Mouse (Mus musculus) midbrain, embryonic 13.5 days (tissue): Measurements from ENCODE around the gene Eno3. TPM values are rescaled to one million over a fixed set of nuclear protein-coding genes. Genes with fewer than 3 reads are reported as not detected.

Source experiments
- ATAC-seq: fragments of 200-750 bp; cut with Nextera tagmentation; 2 replicates; pipeline ENCODE4 v1.8.0; 2017; ENCODE audit warnings: mild to moderate bottlenecking, moderate TSS enrichment, moderate library complexity
- H3K27ac ChIP-seq: fragments of 300-500 bp; sonication (generic); 2 replicates; pipeline ENCODE4 v1.5.1; 2015; ENCODE audit warnings: inconsistent platforms, mild to moderate bottlenecking, moderate library complexity
- H3K27me3 ChIP-seq: fragments of 300-500 bp; sonication (generic); 2 replicates; pipeline ENCODE4 v1.6.1; 2015; ENCODE audit warnings: mild to moderate bottlenecking, inconsistent platforms
- H3K36me3 ChIP-seq: fragments of 300-500 bp; sonication (generic); 2 replicates; pipeline ENCODE4 v1.6.1; 2015; ENCODE audit warnings: mild to moderate bottlenecking, inconsistent platforms
- H3K4me1 ChIP-seq: fragments of 300-500 bp; sonication (generic); replicated peaks from 2 replicates; pipeline ENCODE4 v1.6.1; 2015; ENCODE audit warnings: inconsistent platforms
- H3K4me2 ChIP-seq: fragments of 300-500 bp; sonication (generic); replicated peaks from 2 replicates; pipeline ENCODE4 v1.6.1; 2015; ENCODE audit warnings: moderate library complexity, mild to moderate bottlenecking, inconsistent platforms
- H3K4me3 ChIP-seq: fragments of 300-500 bp; sonication (generic); replicated peaks from 2 replicates; pipeline ENCODE4 v1.5.1; 2015; ENCODE audit warnings: mild to moderate bottlenecking, inconsistent platforms
- H3K9ac ChIP-seq: fragments of 300-500 bp; sonication (generic); replicated peaks from 2 replicates; pipeline ENCODE4 v1.6.1; 2015; ENCODE audit warnings: mild to moderate bottlenecking, inconsistent platforms
- H3K9me3 ChIP-seq: fragments of 300-500 bp; sonication (generic); 2 replicates; pipeline ENCODE4 v1.6.1; 2016; ENCODE audit warnings: mild to moderate bottlenecking, inconsistent platforms
- WGBS: fragments of 180-500 bp; shearing (Covaris S2); methylation state at CpG from one replicate; pipeline ENCODE4 v1.1.7; 2015; 5-methylcytosine and 5-hydroxymethylcytosine counted together
- polyA plus RNA-seq: library from polyadenylated mRNA; unstranded; fragments of >200 nt; fragmentation: Nextera tagmentation; extraction: Ambion mirVana; gene quantifications from 2 replicates; pipeline ENCODE4 v1.2.1, GENCODE M21; 2015

Gene Eno3
- polyA plus RNA-seq, 1 experiment from 2014 or later: 9.5 TPM

DNA sequence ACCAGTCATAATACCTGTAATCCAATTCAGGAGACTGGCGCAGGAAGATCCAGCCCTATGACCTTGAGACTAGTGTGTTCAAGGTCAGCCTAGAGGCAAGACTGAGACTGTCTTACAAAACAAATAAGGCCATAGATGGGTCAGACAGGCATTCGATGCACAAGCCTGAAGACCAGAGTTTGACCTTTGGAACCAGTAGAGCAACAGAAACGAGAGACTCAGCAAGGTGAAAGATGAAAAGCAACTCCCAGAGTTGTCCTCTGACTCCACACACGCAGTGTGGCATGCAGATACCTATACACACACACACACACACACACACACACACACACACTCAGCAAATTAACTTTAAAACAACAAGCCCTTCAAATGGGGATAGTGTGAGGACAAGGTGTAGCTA lies 30.1 kb upstream of the Eno3 start:
- no peaks in the 10 kb centered on the region for H3K9me3 ChIP-seq
- no peak for ATAC-seq
- 82% methylated on average over 4 of the region's 4 CpGs for WGBS
- no peak overlapping the region for H3K4me3 ChIP-seq
- H3K27me3 ChIP-seq: no peaks in the 10 kb centered on the region
- H3K4me1 ChIP-seq: no peaks in the 10 kb centered on the region
- no peaks in the 10 kb centered on the region for H3K36me3 ChIP-seq
- H3K4me2 ChIP-seq: no peak overlapping the region
- no peak overlapping the region for H3K27ac ChIP-seq
- H3K9ac ChIP-seq: no peak overlapping the region

DNA sequence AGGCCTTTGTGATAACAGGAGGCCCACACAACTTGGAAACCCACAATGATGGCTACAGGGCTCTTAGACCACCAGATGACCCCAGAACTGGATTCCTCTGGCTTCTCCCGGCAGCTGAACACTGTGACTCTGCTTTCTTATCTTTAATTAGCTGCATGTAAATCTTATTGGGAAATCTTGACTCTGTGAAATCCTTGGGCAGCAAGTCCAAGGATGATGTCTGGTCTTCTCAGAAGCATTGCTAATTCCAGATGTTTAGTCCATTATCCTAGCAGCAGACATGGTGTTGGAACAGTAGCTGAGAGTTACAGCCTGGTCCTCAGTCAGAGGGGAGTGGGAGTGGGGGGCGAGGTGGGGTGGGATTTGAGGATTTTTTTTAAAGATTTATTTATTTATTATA lies 28.6 kb upstream of the Eno3 start:
- H3K9ac ChIP-seq: no peak overlapping the region

DNA sequence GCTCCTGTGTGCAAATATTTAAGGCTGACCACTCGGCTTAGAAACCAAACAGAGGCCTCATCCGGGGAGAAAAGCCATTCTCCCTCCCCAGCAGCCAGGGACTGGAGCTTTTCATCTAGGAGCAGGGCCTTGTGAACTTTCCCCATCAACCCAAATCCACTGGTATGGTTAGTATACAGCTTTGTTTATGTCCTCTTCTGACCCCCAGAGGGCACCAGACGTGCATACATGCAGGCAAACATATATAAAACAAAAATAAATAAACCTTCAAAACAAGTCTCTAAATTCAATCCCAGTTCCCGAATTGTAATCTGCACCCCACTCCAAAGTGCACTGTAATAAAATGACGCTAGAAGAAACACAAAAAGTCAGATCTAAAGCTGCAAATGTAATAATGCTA lies 27.4 kb upstream of the Eno3 start:
- no peaks in the 10 kb centered on the region for H3K36me3 ChIP-seq
- ATAC-seq: no peak
- no peaks in the 10 kb centered on the region for H3K4me1 ChIP-seq
- H3K27me3 ChIP-seq: no peaks in the 10 kb centered on the region
- no peak overlapping the region for H3K4me2 ChIP-seq
- no peak overlapping the region for H3K9ac ChIP-seq
- no peak overlapping the region for H3K4me3 ChIP-seq
- 58% methylated on average over 5 of the region's 5 CpGs for WGBS
- no peak overlapping the region for H3K27ac ChIP-seq
- no peaks in the 10 kb centered on the region for H3K9me3 ChIP-seq

More for the DNA sequence above, 28.6 kb upstream of the Eno3 start:
- WGBS: 80% methylated on average over 2 of the region's 2 CpGs
- Histone ChIP-seq H3K27me3 (no peaks in the 10 kb centered on the region), H3K4me3 (no peak overlapping the region), H3K4me2 (no peak overlapping the region), H3K36me3 (no peaks in the 10 kb centered on the region), H3K27ac (no peak overlapping the region), H3K4me1 (no peaks in the 10 kb centered on the region), H3K9me3 (no peaks in the 10 kb centered on the region)
- ATAC-seq: no peak

DNA sequence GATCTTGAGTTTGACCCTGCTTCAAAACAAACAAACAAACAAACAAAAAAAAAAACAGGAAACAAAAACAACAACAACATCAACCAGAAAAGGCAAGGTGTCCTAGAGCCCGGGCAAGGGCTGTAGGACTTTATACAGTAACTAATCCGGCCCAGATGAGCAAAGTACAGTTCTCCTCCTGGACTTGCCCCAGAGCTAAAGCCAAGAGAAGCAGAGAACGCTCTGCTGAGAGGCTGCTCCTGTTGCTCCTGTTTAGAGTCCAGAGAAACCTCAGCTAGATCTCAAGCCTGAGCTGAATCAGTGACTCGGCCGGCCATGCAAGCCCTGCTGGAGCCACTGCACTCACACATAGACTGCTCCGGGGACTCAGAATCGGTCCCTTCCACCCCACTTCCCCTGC lies 26.9 kb upstream of the Eno3 start:
- no peaks in the 10 kb centered on the region for H3K36me3 ChIP-seq
- no peak overlapping the region for H3K4me3 ChIP-seq
- 71% methylated on average over 7 of the region's 7 CpGs for WGBS
- no peak overlapping the region for H3K9ac ChIP-seq
- ATAC-seq: no peak
- H3K4me1 ChIP-seq: no peaks in the 10 kb centered on the region
- H3K27ac ChIP-seq: no peak overlapping the region
- H3K4me2 ChIP-seq: no peak overlapping the region
- H3K27me3 ChIP-seq: no peaks in the 10 kb centered on the region
- H3K9me3 ChIP-seq: no peaks in the 10 kb centered on the region

DNA sequence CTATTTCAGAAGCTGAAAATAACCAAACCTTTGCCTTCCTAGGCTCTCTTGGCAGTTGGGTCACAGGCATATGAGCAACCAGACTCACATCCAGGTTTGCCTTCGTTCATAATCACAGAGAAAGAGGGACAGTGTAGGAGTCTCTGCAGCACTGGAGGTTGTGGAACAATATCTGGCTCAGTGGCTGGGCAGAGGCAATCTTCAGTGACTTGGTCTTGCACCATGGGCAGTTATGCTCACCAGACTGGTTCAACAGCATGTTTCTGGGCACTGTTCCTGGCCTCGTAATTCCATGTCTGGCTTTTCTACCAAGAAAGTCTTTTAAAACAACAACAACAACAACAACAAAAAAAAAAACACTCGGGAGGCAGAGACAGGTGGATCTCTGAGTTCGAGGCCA lies 21.4 kb upstream of the Eno3 start:
- no peak overlapping the region for H3K4me3 ChIP-seq
- H3K4me2 ChIP-seq: no peak overlapping the region
- H3K36me3 ChIP-seq: no peaks in the 10 kb centered on the region
- no peaks in the 10 kb centered on the region for H3K4me1 ChIP-seq
- 83% methylated on average over 4 of the region's 4 CpGs for WGBS
- H3K27me3 ChIP-seq: no peaks in the 10 kb centered on the region
- H3K27ac ChIP-seq: no peak overlapping the region
- no peaks in the 10 kb centered on the region for H3K9me3 ChIP-seq
- H3K9ac ChIP-seq: no peak overlapping the region
- no peak for ATAC-seq

DNA sequence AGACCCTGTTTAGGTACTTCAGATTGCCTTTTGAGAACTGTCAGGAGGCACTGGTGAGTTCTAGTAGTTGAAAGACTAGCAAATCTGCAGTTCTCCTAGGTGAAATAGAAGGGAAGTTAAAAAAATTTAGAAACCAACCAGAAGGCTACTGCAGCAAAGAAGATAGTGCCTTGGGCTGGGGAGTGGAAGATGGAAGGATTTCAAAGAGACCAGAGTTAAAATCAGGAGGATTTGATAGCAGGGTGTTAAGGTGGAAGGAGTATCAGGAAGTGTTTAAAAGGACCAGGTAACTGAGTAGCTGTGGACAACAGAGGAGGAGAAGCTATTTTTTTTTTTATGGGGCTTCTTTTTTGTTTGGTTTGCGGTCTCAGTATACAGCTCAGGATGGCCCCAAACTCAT lies 19.2 kb upstream of the Eno3 start:
- 91% methylated on average over 1 of the region's 1 CpGs for WGBS
- no peak overlapping the region for H3K9ac ChIP-seq
- no peaks in the 10 kb centered on the region for H3K4me1 ChIP-seq
- H3K36me3 ChIP-seq: peaks cover 3% of the 10 kb centered on the region; the same call in 1 of the 2 replicates
- no peak overlapping the region for H3K4me3 ChIP-seq
- no peak overlapping the region for H3K4me2 ChIP-seq
- no peak for ATAC-seq
- H3K27ac ChIP-seq: no peak overlapping the region
- H3K9me3 ChIP-seq: no peaks in the 10 kb centered on the region
- H3K27me3 ChIP-seq: no peaks in the 10 kb centered on the region

DNA sequence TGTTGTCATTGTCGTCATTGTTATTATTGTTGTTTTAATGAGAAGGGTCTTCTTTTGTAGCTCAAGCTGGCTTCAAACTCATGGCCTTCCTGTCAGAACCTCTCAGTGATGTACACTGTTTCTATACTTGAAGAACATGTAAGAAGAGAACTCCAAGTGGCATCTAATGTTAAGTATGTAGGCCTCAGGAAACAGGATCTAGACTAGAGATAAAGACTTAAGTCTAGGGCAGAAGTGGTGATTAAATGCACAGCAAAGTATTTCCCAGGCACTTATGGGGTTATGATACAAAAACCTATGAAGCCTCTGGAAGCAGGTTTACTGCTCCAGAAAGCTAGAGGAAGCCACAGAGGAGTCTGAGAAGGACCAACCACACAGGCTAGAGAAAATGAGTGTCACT lies 18.7 kb upstream of the Eno3 start:
- H3K4me1 ChIP-seq: no peaks in the 10 kb centered on the region
- no peak overlapping the region for H3K27ac ChIP-seq
- H3K9me3 ChIP-seq: no peaks in the 10 kb centered on the region
- 94% methylated on average over 1 of the region's 1 CpGs for WGBS
- no peak overlapping the region for H3K4me3 ChIP-seq
- no peak for ATAC-seq
- no peak overlapping the region for H3K9ac ChIP-seq
- no peaks in the 10 kb centered on the region for H3K27me3 ChIP-seq
- peaks cover 8% of the 10 kb centered on the region; the same call in 1 of the 2 replicates for H3K36me3 ChIP-seq
- H3K4me2 ChIP-seq: no peak overlapping the region

DNA sequence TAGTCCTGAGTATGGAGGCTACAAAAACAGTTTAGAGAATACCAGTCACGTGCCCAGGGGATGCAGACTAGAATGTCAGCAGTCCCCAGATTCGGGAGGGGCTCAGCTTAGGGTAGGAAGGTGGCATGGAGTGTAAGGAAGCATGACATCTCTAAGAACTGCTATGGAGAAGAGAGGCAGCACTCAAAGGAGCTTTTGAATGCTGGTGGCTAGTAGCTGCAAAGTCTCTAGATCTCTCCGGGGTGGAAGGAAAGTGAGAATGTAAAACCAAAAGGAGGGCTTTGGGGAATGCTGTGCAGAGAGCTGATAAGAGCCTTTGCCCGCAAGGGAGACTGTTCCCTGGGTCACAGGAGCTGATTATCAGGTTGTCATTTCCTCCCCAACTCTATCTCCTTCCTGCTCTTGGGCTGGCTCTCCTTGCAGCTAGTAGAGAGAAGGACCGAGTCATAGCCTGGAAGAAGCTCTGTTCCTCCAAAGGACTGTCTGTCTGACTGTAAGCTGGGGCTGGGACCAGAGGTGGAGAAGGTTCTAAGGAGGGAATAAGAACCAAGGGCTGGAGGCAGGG lies 18.2 kb upstream of the Eno3 start, which contains the start of gene Gp1ba:
Gene Gp1ba, plus strand, starts transcription at position 409 of the 565 bp plus-strand sequence.
- 52% methylated on average over 5 of the region's 5 CpGs for WGBS
- Histone ChIP-seq H3K27me3 (no peaks in the 10 kb centered on the region), H3K27ac (no peak within 1 kb of the TSS), H3K4me2 (no peak within 1 kb of the TSS), H3K9ac (no peak within 1 kb of the TSS), H3K4me3 (no peak within 1 kb of the TSS), H3K4me1 (no peaks in the 10 kb centered on the region), H3K9me3 (no peaks in the 10 kb centered on the region), H3K36me3 (peaks cover 12% of the 10 kb centered on the region; the same call in 1 of the 2 replicates)
- ATAC-seq: no peak

DNA sequence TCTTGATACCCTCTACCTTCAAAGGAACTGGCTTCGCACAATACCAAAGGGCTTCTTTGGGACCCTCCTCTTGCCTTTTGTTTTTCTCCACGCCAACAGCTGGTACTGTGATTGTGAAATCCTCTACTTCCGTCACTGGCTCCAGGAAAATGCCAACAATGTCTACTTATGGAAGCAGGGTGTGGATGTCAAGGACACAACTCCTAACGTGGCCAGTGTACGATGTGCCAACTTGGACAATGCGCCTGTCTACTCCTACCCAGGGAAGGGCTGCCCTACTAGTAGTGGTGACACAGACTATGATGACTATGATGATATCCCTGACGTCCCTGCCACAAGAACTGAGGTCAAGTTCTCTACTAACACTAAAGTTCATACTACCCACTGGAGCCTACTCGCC lies 17.0 kb upstream of the Eno3 start:
- 90% methylated on average over 8 of the region's 8 CpGs for WGBS
- no peak for ATAC-seq
- peaks cover 2% of the 10 kb centered on the region for H3K4me1 ChIP-seq

DNA sequence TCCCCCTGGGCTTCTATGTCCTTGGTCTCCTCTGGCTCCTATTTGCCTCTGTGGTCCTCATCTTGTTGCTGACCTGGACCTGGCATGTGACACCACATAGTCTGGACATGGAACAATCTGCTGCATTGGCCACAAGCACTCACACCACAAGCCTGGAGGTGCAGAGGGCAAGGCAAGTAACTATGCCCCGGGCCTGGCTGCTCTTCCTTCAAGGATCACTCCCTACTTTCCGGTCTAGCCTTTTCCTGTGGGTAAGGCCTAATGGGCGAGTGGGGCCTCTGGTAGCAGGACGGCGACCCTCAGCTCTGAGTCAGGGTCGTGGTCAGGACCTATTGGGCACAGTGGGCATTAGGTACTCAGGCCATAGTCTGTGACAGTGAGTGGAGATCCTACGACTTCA lies 15.8 kb upstream of the Eno3 start:
- ATAC-seq: no peak

More for the DNA sequence above, 17.0 kb upstream of the Eno3 start:
- no peak overlapping the region for H3K9ac ChIP-seq
- H3K9me3 ChIP-seq: no peaks in the 10 kb centered on the region
- H3K4me3 ChIP-seq: no peak overlapping the region
- no peak overlapping the region for H3K27ac ChIP-seq
- no peak overlapping the region for H3K4me2 ChIP-seq
- no peaks in the 10 kb centered on the region for H3K27me3 ChIP-seq
- peaks cover 24% of the 10 kb centered on the region for H3K36me3 ChIP-seq

DNA sequence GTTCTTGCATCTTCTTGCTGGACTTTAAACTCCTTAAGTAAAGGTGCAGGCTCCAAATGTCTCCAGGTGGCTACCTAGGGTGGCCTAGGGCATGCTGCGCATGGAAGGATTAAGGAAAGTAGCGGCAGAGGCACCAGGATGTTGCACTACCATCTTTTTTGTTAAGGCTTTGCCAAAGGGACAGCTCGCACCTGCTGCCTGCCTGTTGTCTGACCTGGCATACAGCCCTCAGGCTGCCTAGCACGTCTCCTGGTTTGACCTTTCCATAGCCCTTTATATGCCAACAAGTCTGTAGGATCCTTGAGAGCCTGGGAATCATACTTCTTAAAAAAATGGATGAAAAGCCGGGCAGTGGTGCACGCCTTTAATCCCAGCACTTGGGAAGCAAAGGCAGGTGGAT lies 14.0 kb upstream of the Eno3 start:
- H3K36me3 ChIP-seq: peaks cover 28% of the 10 kb centered on the region
- peaks cover 22% of the 10 kb centered on the region for H3K4me1 ChIP-seq
- H3K27me3 ChIP-seq: no peaks in the 10 kb centered on the region
- no peak overlapping the region for H3K4me2 ChIP-seq
- no peak overlapping the region for H3K9ac ChIP-seq
- no peak overlapping the region for H3K4me3 ChIP-seq
- no peak for ATAC-seq
- WGBS: 91% methylated on average over 6 of the region's 6 CpGs
- no peak overlapping the region for H3K27ac ChIP-seq
- no peaks in the 10 kb centered on the region for H3K9me3 ChIP-seq

More for the DNA sequence above, 15.8 kb upstream of the Eno3 start:
- Histone ChIP-seq H3K4me2 (no peak overlapping the region), H3K27me3 (no peaks in the 10 kb centered on the region), H3K9me3 (no peaks in the 10 kb centered on the region), H3K4me1 (peaks cover 14% of the 10 kb centered on the region), H3K27ac (no peak overlapping the region), H3K4me3 (no peak overlapping the region), H3K9ac (no peak overlapping the region), H3K36me3 (peaks cover 28% of the 10 kb centered on the region)
- WGBS: 88% methylated on average over 7 of the region's 7 CpGs

DNA sequence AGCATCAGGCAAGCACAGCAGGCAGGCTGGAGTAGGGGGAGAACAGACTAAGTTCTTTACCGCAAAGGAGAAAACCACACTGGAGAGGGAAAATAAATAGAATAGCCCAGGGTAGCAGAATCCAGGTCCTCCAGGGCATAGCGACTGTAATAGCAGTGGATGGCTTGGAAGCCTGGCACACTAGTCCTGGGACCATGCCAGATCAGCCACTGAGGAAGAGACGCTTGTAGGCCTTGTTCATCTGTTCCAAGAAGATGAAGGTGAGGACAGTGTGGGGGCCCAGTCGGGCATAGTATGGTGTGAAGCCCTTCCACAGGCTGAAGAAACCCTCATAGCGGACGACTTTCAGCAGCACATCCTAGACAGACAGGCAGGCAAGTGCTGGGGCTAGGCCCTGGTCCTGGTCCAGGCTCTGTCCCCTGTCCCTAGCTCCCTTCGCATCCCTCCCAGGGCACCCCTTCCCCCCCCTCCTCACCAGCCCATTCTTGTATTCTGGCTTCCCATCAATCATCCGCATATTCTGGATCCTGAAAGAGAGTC lies 12.4 kb upstream of the Eno3 start:
- H3K4me2 ChIP-seq: no peak overlapping the region
- H3K4me3 ChIP-seq: no peak overlapping the region
- no peak overlapping the region for H3K27ac ChIP-seq
- H3K9me3 ChIP-seq: no peaks in the 10 kb centered on the region
- 97% methylated on average over 8 of the region's 8 CpGs for WGBS
- no peak overlapping the region for H3K9ac ChIP-seq
- no peaks in the 10 kb centered on the region for H3K27me3 ChIP-seq
- peaks cover 38% of the 10 kb centered on the region for H3K36me3 ChIP-seq
- peaks cover 37% of the 10 kb centered on the region for H3K4me1 ChIP-seq
- ATAC-seq: no peak
